In genomic region chr1:118428354-118429084, GRCm38 (mm10) we compare ENCODE assay signal across 17 mouse cellular contexts. TPM values are rescaled to one million over a fixed set of nuclear protein-coding genes. Genes with fewer than 3 reads are reported as not detected.
DNase-seq lines count a peak whose midpoint lies in the region; ATAC-seq and TF ChIP-seq lines count a peak whose summit lies in the region.
"Had no signal": no experiment of that assay in that cellular context is flagged by ENCODE, and none has a peak within 500 bp of the region (broad histone marks: within the 10 kb centered on the region; RNA-seq: fewer than 3 reads in every experiment).

No protein-coding gene starts in this region.

- H3K9ac ChIP-seq in intestine, embryonic 16.5 days (ENCODE audit: low read depth, low read length) = no peak overlapping the region
- no peak overlapping the region for H3K9ac ChIP-seq in liver, postnatal 0 days (replicated peaks)
- H3K9ac ChIP-seq in midbrain, embryonic 14.5 days (replicated peaks; ENCODE audit: low read length) = no peak overlapping the region
- H3K9ac ChIP-seq: heart, embryonic 13.5 days; neural tube, embryonic 13.5 days had no signal

- no peak overlapping the region for H3K4me3 ChIP-seq in C2C12 (ENCODE audit: insufficient read depth, poor library complexity, severe bottlenecking)
- no peak overlapping the region for H3K4me3 ChIP-seq in intestine, embryonic 16.5 days (ENCODE audit: low read length)
- no peak overlapping the region for H3K4me3 ChIP-seq in liver, postnatal 0 days (ENCODE audit: low read depth, low read length)
- H3K4me3 ChIP-seq in midbrain, embryonic 14.5 days (replicated peaks; ENCODE audit: low read depth, low read length) = no peak overlapping the region
- H3K4me3 ChIP-seq: heart, embryonic 13.5 days; left cerebral cortex, adult 2 months; megakaryocyte, embryonic 14.5 days; neural tube, embryonic 13.5 days had no signal

- no peak for TF ChIP-seq EP300 in liver, postnatal 0 days (IDR thresholded peaks at IDR 0.05; ENCODE audit: low read depth)

- H3K4me1 ChIP-seq in intestine, embryonic 16.5 days (ENCODE audit: control insufficient read depth, insufficient read depth, low read length) = peaks cover 4% of the 10 kb centered on the region; the same call in 1 of the 2 replicates
- H3K4me1 ChIP-seq in liver, postnatal 0 days (ENCODE audit: insufficient read depth) = 0 out of 2 replicates have a peak, but pooled peaks cover 11% of the 10 kb centered on the region
- H3K4me1 ChIP-seq in midbrain, embryonic 14.5 days (ENCODE audit: control insufficient read depth, insufficient read depth, low read length) = no peaks in the 10 kb centered on the region

- TF ChIP-seq CTCF in C2C12 (IDR thresholded peaks at IDR 0.05; ENCODE audit: control insufficient read depth, insufficient read depth, insufficient read length) = no peak
- no peak for TF ChIP-seq CTCF in liver, postnatal 0 days (IDR thresholded peaks at IDR 0.05; ENCODE audit: low read depth)

- no peaks in the 10 kb centered on the region for H3K9me3 ChIP-seq in intestine, embryonic 16.5 days (ENCODE audit: control insufficient read depth, low read length)
- H3K9me3 ChIP-seq in liver, postnatal 0 days (ENCODE audit: low read length) = no peaks in the 10 kb centered on the region
- H3K9me3 ChIP-seq in midbrain, embryonic 14.5 days (ENCODE audit: control insufficient read depth, low read length) = no peaks in the 10 kb centered on the region
- H3K9me3 ChIP-seq: heart, embryonic 13.5 days; megakaryocyte, embryonic 14.5 days; neural tube, embryonic 13.5 days had no signal

- no peak overlapping the region for H3K4me2 ChIP-seq in intestine, embryonic 16.5 days (ENCODE audit: low read depth, low read length)
- H3K4me2 ChIP-seq in liver, postnatal 0 days (ENCODE audit: low read depth, low read length) = no peak overlapping the region
- H3K4me2 ChIP-seq in midbrain, embryonic 14.5 days (ENCODE audit: low read length) = no peak overlapping the region
- H3K4me2 ChIP-seq: heart, embryonic 13.5 days; neural tube, embryonic 13.5 days had no signal

- no peak overlapping the region for H3K27ac ChIP-seq in intestine, embryonic 16.5 days (ENCODE audit: low read length)
- H3K27ac ChIP-seq in liver, postnatal 0 days (ENCODE audit: low read depth) = no peak overlapping the region; the same call in 1 of the 2 replicates
- no peak overlapping the region for H3K27ac ChIP-seq in midbrain, embryonic 14.5 days (replicated peaks; ENCODE audit: low read depth, low read length)
- H3K27ac ChIP-seq: heart, embryonic 13.5 days; left cerebral cortex, adult 2 months; neural tube, embryonic 13.5 days had no signal

- H3K79me2 ChIP-seq in C2C12 (ENCODE audit: control insufficient read depth, insufficient read depth) = peaks cover 100% of the 10 kb centered on the region

- H3ac ChIP-seq in C2C12 (ENCODE audit: control insufficient read depth, insufficient read length, low read depth) = no peak overlapping the region

- peak; percentile 91 for ATAC-seq in intestine, embryonic 16.5 days
- peak; percentile 49; the same call in 1 of the 2 replicates for ATAC-seq in liver, postnatal 0 days
- ATAC-seq in midbrain, embryonic 14.5 days (ENCODE audit: low FRiP score, low TSS enrichment) = no peak

- peak; percentile 8 for DNase-seq in adrenal gland, adult 2 months
- no peak for DNase-seq in adrenal gland, adult 18-20 months (ENCODE audit: low spot score in 2 of 2)
- no peak for DNase-seq in liver, postnatal 0 days
- DNase-seq in midbrain, embryonic 14.5 days = no peak
- no peak for DNase-seq in heart, postnatal 4 days
- DNase-seq in retina, postnatal 1 day = no peak
- DNase-seq: cerebellum, adult 11 months; cerebellum, postnatal 14 days; gastrocnemius, postnatal 14 days; right cerebral cortex, postnatal 25 days; thymus, postnatal 25 days had no signal

- peaks cover under 1% of the 10 kb centered on the region for H3K36me3 ChIP-seq in C2C12 (ENCODE audit: control insufficient read depth, insufficient read depth)
- H3K36me3 ChIP-seq in intestine, embryonic 16.5 days (ENCODE audit: control insufficient read depth, insufficient read depth, low read length) = no peaks in the 10 kb centered on the region
- H3K36me3 ChIP-seq in liver, postnatal 0 days (replicated peaks; ENCODE audit: insufficient read depth, low read length) = peaks cover 17% of the 10 kb centered on the region
- H3K36me3 ChIP-seq in midbrain, embryonic 14.5 days (ENCODE audit: control insufficient read depth, insufficient read depth, low read length) = 0 out of 2 replicates have a peak, but pooled peaks cover under 1% of the 10 kb centered on the region

- WGBS in intestine, embryonic 16.5 days = 64% methylated on average over 6 of the region's 6 CpGs
- 48% methylated on average over 6 of the region's 6 CpGs for WGBS in liver, postnatal 0 days (ENCODE audit: insufficient replicate concordance)
- 95% methylated on average over 6 of the region's 6 CpGs for WGBS in midbrain, embryonic 14.5 days

- H3K27me3 ChIP-seq in C2C12 (ENCODE audit: control insufficient read depth, insufficient read depth, insufficient read length) = no peaks in the 10 kb centered on the region
- no peaks in the 10 kb centered on the region for H3K27me3 ChIP-seq in intestine, embryonic 16.5 days (replicated peaks; ENCODE audit: control insufficient read depth, insufficient read depth, low read length)
- no peaks in the 10 kb centered on the region for H3K27me3 ChIP-seq in liver, postnatal 0 days (ENCODE audit: insufficient read depth, low read length)
- no peaks in the 10 kb centered on the region for H3K27me3 ChIP-seq in midbrain, embryonic 14.5 days (ENCODE audit: control insufficient read depth, insufficient read depth, low read length)
- H3K27me3 ChIP-seq: heart, embryonic 13.5 days; megakaryocyte, embryonic 14.5 days; neural tube, embryonic 13.5 days had no signal

- peaks cover 80% of the 10 kb centered on the region for H3K79me3 ChIP-seq in C2C12 (ENCODE audit: low read depth)

TF ChIP-seq in C2C12, 6 proteins besides CTCF, POLR2A, EP300 and RAD21:
- TF ChIP-seq MYOG (IDR thresholded peaks at IDR 0.05; ENCODE audit: control insufficient read depth, extremely low read depth, insufficient read length) = no peak
- peak; percentile 76 for TF ChIP-seq CEBPB (IDR thresholded peaks at IDR 0.05; ENCODE audit: low read depth)

RNA-seq across cellular contexts. Expression of gene Clasp1, which starts 39.7 kb away (rescaled TPM):
- 10 to 100 TPM; 36.0 to 42.9 TPM for total RNA-seq in adrenal gland, adult 2 months (2021)
- polyA plus RNA-seq in adrenal gland, adult 2 months (2012; rRNA removed) = 13.1 and 14.9 TPM in 2 replicates
- 10 to 100 TPM; 35.9 to 36.6 TPM for total RNA-seq in adrenal gland, adult 18-20 months (2021)
- polyA plus RNA-seq in C2C12 (2012; fragmentation: generic; extraction: Trizol) = 19.4 TPM
- 24.0 and 24.9 TPM in 2 replicates for polyA plus RNA-seq in intestine, embryonic 16.5 days (2015; fragmentation: Nextera tagmentation; extraction: Ambion mirVana)
- 5.4 and 6.4 TPM in 2 replicates for polyA plus RNA-seq in liver, postnatal 0 days (2015; fragmentation: Nextera tagmentation; extraction: Ambion mirVana)
- 116 and 140 TPM in 2 replicates for polyA plus RNA-seq in midbrain, embryonic 14.5 days (2014; fragmentation: Nextera tagmentation; extraction: Ambion mirVana)
- total RNA-seq in heart, postnatal 4 days (2021) = 100 to 1,000 TPM; 340 to 344 TPM
